Mouse (Mus musculus): ENCODE data around the gene Ackr1. TPM values are rescaled to one million over a fixed set of nuclear protein-coding genes. Genes with fewer than 3 reads are reported as not detected.
"Not testable (repeated sequence)": the region's sequence is repeated elsewhere in the genome, so short reads cannot be mapped to it uniquely, and the experiment has no call there.

The Ackr1 gene
- total RNA-seq, 2 experiments from 2014 or later, result 0.63 to 2.0 TPM

GRCm38 (mm10) chr1:173302795-173303194 is 30.8 kb downstream of the Ackr1 start:
- DNase-seq (ENCODE audit: low spot score in 2 of 2), result not testable (repeated sequence)

Other genes starting within 250 kb of the Ackr1 start
- gene Olfr1408, start 196.4 kb downstream of the Ackr1 start, total RNA-seq (2021), result not detected
- not detected for gene Olfr1406, start 143.1 kb downstream of the Ackr1 start, total RNA-seq (2021)
- gene Olfr218, start 135.9 kb downstream of the Ackr1 start, total RNA-seq (2021), result not detected
- gene Olfr1404, start 121.4 kb downstream of the Ackr1 start, total RNA-seq (2021), result not detected
- under 1 TPM in 1 of 2 experiments, not detected in 1; 0.42 TPM for gene Fcer1a, start 106.5 kb downstream of the Ackr1 start, total RNA-seq (2021)
- not detected for gene Olfr418, start 67.7 kb downstream of the Ackr1 start, total RNA-seq (2021)
- gene Mptx2, start 56.0 kb downstream of the Ackr1 start, total RNA-seq (2021), result not detected
- gene Aim2, start 17.1 kb upstream of the Ackr1 start, total RNA-seq (2021), result 1 to 10 TPM; 1.1 to 2.0 TPM
- 1 to 10 TPM; 4.0 to 8.9 TPM for gene Cadm3, start 33.9 kb upstream of the Ackr1 start, total RNA-seq (2021)
- 1 to 10 TPM in 1 of 2 experiments, under 1 TPM in 1; 0.53 to 1.2 TPM for gene Ifi206, start 157.3 kb upstream of the Ackr1 start, total RNA-seq (2021)
- gene Ifi214, start 202.2 kb upstream of the Ackr1 start, total RNA-seq (2021), result not detected

Data from adrenal gland, adult 18-20 months (tissue).